Comparison of ENCODE assay signal across 8 mouse cellular contexts in genomic region chr13:51846301-51846867, GRCm38 (mm10). TPM values are rescaled to one million over a fixed set of nuclear protein-coding genes. Genes with fewer than 3 reads are reported as not detected.
A peak's percentile ranks its signal among the peaks of the same experiment; 100 is the strongest.
DNase-seq lines count a peak whose midpoint lies in the region; ATAC-seq and TF ChIP-seq lines count a peak whose summit lies in the region.

Gadd45g (plus strand) TSS chr13:51846678.

- H3K4me3 ChIP-seq in G1E (ENCODE audit: low read depth, low read length), result peak within 1 kb of the TSS; percentile 90
- H3K4me3 ChIP-seq in forebrain, postnatal 0 days (ENCODE audit: low read depth, low read length), result peak within 1 kb of the TSS; percentile 58
- H3K4me3 ChIP-seq in lung, embryonic 16.5 days (ENCODE audit: low read length), result peak within 1 kb of the TSS; percentile 63

- H3K27ac ChIP-seq in forebrain, postnatal 0 days (ENCODE audit: low read depth, low read length), result peak within 1 kb of the TSS; percentile 82
- H3K27ac ChIP-seq in lung, embryonic 16.5 days (ENCODE audit: low read length), result peak within 1 kb of the TSS; percentile 96

- peak; percentile 96 for DNase-seq in G1E (ENCODE audit: low spot score)
- DNase-seq in cerebellum, adult 18-20 months, result peak; percentile 96
- DNase-seq in forebrain, postnatal 0 days, result peak; percentile 97
- DNase-seq in heart, postnatal 4 days, result peak; percentile 97
- DNase-seq in layer of hippocampus, adult 9-10 months (ENCODE audit: low spot score), result peak; percentile 78
- DNase-seq in ovary, postnatal 10 days (ENCODE audit: low spot score), result peak; percentile 90
- peak; percentile 94 to 95 for DNase-seq in thymus, postnatal 10 days (ENCODE audit: low spot score in 2 of 2)

- peaks cover 9% of the 10 kb centered on the region for H3K36me3 ChIP-seq in G1E (replicated peaks)
- H3K36me3 ChIP-seq in forebrain, postnatal 0 days (ENCODE audit: insufficient read depth), result no peaks in the 10 kb centered on the region
- H3K36me3 ChIP-seq in lung, embryonic 16.5 days (ENCODE audit: control insufficient read depth, insufficient read depth, low read length), result no peaks in the 10 kb centered on the region

- H3K27me3 ChIP-seq in G1E (ENCODE audit: insufficient read depth, low read length), result peaks cover 11% of the 10 kb centered on the region
- peaks cover 3% of the 10 kb centered on the region; the same call in 1 of the 2 replicates for H3K27me3 ChIP-seq in forebrain, postnatal 0 days (ENCODE audit: insufficient read depth, low read length)
- H3K27me3 ChIP-seq in lung, embryonic 16.5 days (ENCODE audit: control insufficient read depth, insufficient read depth, low read depth, low read length), result peaks cover 4% of the 10 kb centered on the region; the same call in 1 of the 2 replicates

- peak within 1 kb of the TSS; percentile 67 for H3K9ac ChIP-seq in forebrain, postnatal 0 days
- H3K9ac ChIP-seq in lung, embryonic 16.5 days (ENCODE audit: low read length), result peak within 1 kb of the TSS; percentile 78

- H3K4me1 ChIP-seq in G1E (ENCODE audit: insufficient read depth, low read depth, low read length), result peaks cover 87% of the 10 kb centered on the region
- 0 out of 2 replicates have a peak, but pooled peaks cover 10% of the 10 kb centered on the region for H3K4me1 ChIP-seq in forebrain, postnatal 0 days (ENCODE audit: insufficient read depth)
- H3K4me1 ChIP-seq in lung, embryonic 16.5 days (replicated peaks; ENCODE audit: control insufficient read depth, insufficient read depth, low read length), result peaks cover 33% of the 10 kb centered on the region

- peak within 1 kb of the TSS; percentile 99 for H3K4me2 ChIP-seq in forebrain, postnatal 0 days (ENCODE audit: low read depth)
- H3K4me2 ChIP-seq in lung, embryonic 16.5 days (ENCODE audit: low read depth, low read length), result peak within 1 kb of the TSS; percentile 96

- under 1% methylated on average over 31 of the region's 31 CpGs for WGBS in forebrain, postnatal 0 days
- under 1% methylated on average over 31 of the region's 31 CpGs for WGBS in lung, embryonic 16.5 days

- ATAC-seq in G1E (ENCODE audit: extremely low read depth, insufficient number of reproducible peaks, low FRiP score, poor library complexity, severe bottlenecking), result peak; percentile 40
- ATAC-seq in forebrain, postnatal 0 days, result peak; percentile 82
- ATAC-seq in lung, embryonic 16.5 days (ENCODE audit: low read depth), result peak; percentile 84

- TF ChIP-seq CTCF in G1E (IDR thresholded peaks at IDR 0.05; ENCODE audit: low read depth, low read length), result no peak
- peak; percentile 44; the same call in 1 of the 2 replicates for TF ChIP-seq CTCF in forebrain, postnatal 0 days (IDR thresholded peaks at IDR 0.05; ENCODE audit: low read depth)

- H3K9me3 ChIP-seq in G1E (replicated peaks), result no peaks in the 10 kb centered on the region
- H3K9me3 ChIP-seq in forebrain, postnatal 0 days (ENCODE audit: low read length), result no peaks in the 10 kb centered on the region
- no peaks in the 10 kb centered on the region for H3K9me3 ChIP-seq in lung, embryonic 16.5 days (ENCODE audit: control insufficient read depth, low read length)

RNA-seq across cellular contexts. Expression of gene Gadd45g, which starts in this region (rescaled TPM):
- total RNA-seq in G1E (2014; fragmentation: Nextera tagmentation), result 6.6 and 8.1 TPM in 2 replicates
- 28.7 and 32.6 TPM in 2 replicates for total RNA-seq in G1E (2017)
- polyA plus RNA-seq in G1E (2012), result 13.2 and 13.6 TPM in 2 replicates
- total RNA-seq in forebrain, postnatal 0 days (2014; rRNA removed), result 13.8 and 13.9 TPM in 2 replicates
- polyA plus RNA-seq in forebrain, postnatal 0 days (2015; fragmentation: Nextera tagmentation; extraction: Ambion mirVana), result 34.3 and 35.1 TPM in 2 replicates
- total RNA-seq in heart, postnatal 4 days (2021), result 10 to 100 TPM; 23.8 to 29.4 TPM
- 74.4 and 92.3 TPM in 2 replicates for polyA plus RNA-seq in lung, embryonic 16.5 days (2015; fragmentation: Nextera tagmentation; extraction: Ambion mirVana)

Comparison
In these comparisons a context has a peak if more than half of its experiments do, and no peak if none do; other contexts are left out.
1. Peak in every context shown above with its lines: DNase-seq, ATAC-seq, H3K4me3 ChIP-seq and H3K27ac ChIP-seq.